Comparison of ENCODE assay signal across 14 mouse cellular contexts in genomic region chr5:92495771-92496409, GRCm38 (mm10). TPM values are rescaled to one million over a fixed set of nuclear protein-coding genes. Genes with fewer than 3 reads are reported as not detected.
DNase-seq lines count a peak whose midpoint lies in the region; ATAC-seq and TF ChIP-seq lines count a peak whose summit lies in the region.
"Had no signal": no experiment of that assay in that cellular context is flagged by ENCODE, and none has a peak within 500 bp of the region (broad histone marks: within the 10 kb centered on the region; RNA-seq: fewer than 3 reads in every experiment).

No protein-coding gene starts in this region.

- no peak overlapping the region for H3K4me2 ChIP-seq in hindbrain, embryonic 13.5 days
- H3K4me2 ChIP-seq in hindbrain, postnatal 0 days (ENCODE audit: low read depth, low read length): no peak overlapping the region
- no peak overlapping the region for H3K4me2 ChIP-seq in heart, embryonic 15.5 days
- H3K4me2 ChIP-seq in lung, embryonic 16.5 days (ENCODE audit: low read depth, low read length): no peak overlapping the region

- DNase-seq in hindbrain, postnatal 0 days (ENCODE audit: low spot score): no peak
- DNase-seq in R1 (ENCODE audit: low read depth, low spot score): peak; percentile 30
- DNase-seq in spleen, adult 12 weeks (ENCODE audit: low spot score): no peak
- no peak for DNase-seq in spleen, postnatal 36 days (ENCODE audit: low spot score in 2 of 2)
- DNase-seq: cerebellum, adult 11 months; retina, postnatal 1 day had no signal

- ATAC-seq in hindbrain, embryonic 13.5 days (ENCODE audit: low FRiP score): 0 out of 2 replicates have a peak, but pooled peaks have one; percentile 34
- no peak for ATAC-seq in hindbrain, postnatal 0 days
- no peak for ATAC-seq in heart, embryonic 15.5 days (replicated peaks; ENCODE audit: insufficient number of reproducible peaks, insufficient read depth, low FRiP score, low read depth)
- ATAC-seq in lung, embryonic 16.5 days (ENCODE audit: low read depth): peak; percentile 37; the same call in 1 of the 2 replicates
- ATAC-seq: activated CD4-positive, CD25-positive, alpha-beta regulatory T cell, adult 4 months had no signal

- H3K9ac ChIP-seq in hindbrain, embryonic 13.5 days: no peak overlapping the region
- no peak overlapping the region for H3K9ac ChIP-seq in hindbrain, postnatal 0 days (replicated peaks; ENCODE audit: low read length)
- H3K9ac ChIP-seq in heart, embryonic 15.5 days: no peak overlapping the region
- no peak overlapping the region for H3K9ac ChIP-seq in lung, embryonic 16.5 days (ENCODE audit: low read length)

- no peaks in the 10 kb centered on the region for H3K9me3 ChIP-seq in hindbrain, embryonic 13.5 days
- no peaks in the 10 kb centered on the region for H3K9me3 ChIP-seq in hindbrain, postnatal 0 days (ENCODE audit: low read length)
- no peaks in the 10 kb centered on the region for H3K9me3 ChIP-seq in heart, embryonic 15.5 days (replicated peaks)
- H3K9me3 ChIP-seq in lung, embryonic 16.5 days (ENCODE audit: control insufficient read depth, low read length): no peaks in the 10 kb centered on the region

- no peaks in the 10 kb centered on the region for H3K36me3 ChIP-seq in hindbrain, embryonic 13.5 days
- H3K36me3 ChIP-seq in hindbrain, postnatal 0 days (ENCODE audit: insufficient read depth, low read length): no peaks in the 10 kb centered on the region
- H3K36me3 ChIP-seq in heart, embryonic 15.5 days: no peaks in the 10 kb centered on the region
- no peaks in the 10 kb centered on the region for H3K36me3 ChIP-seq in lung, embryonic 16.5 days (ENCODE audit: control insufficient read depth, insufficient read depth, low read length)

- peaks cover 44% of the 10 kb centered on the region for H3K4me1 ChIP-seq in hindbrain, embryonic 13.5 days (replicated peaks)
- H3K4me1 ChIP-seq in hindbrain, postnatal 0 days (ENCODE audit: insufficient read depth, low read length): peaks cover 10% of the 10 kb centered on the region
- H3K4me1 ChIP-seq in heart, embryonic 15.5 days (replicated peaks): peaks cover 55% of the 10 kb centered on the region
- peaks cover 56% of the 10 kb centered on the region for H3K4me1 ChIP-seq in lung, embryonic 16.5 days (replicated peaks; ENCODE audit: control insufficient read depth, insufficient read depth, low read length)

- no peak overlapping the region for H3K4me3 ChIP-seq in hindbrain, embryonic 13.5 days
- no peak overlapping the region for H3K4me3 ChIP-seq in hindbrain, postnatal 0 days (ENCODE audit: low read length)
- no peak overlapping the region for H3K4me3 ChIP-seq in heart, embryonic 15.5 days
- H3K4me3 ChIP-seq in lung, embryonic 16.5 days (ENCODE audit: low read length): no peak overlapping the region
- H3K4me3 ChIP-seq: left cerebral cortex, adult 2 months; myocyte had no signal

- no peak overlapping the region for H3K27ac ChIP-seq in hindbrain, embryonic 13.5 days
- H3K27ac ChIP-seq in hindbrain, postnatal 0 days: no peak overlapping the region
- H3K27ac ChIP-seq in heart, embryonic 15.5 days: peak overlapping the region; percentile 28; the same call in 1 of the 2 replicates
- peak overlapping the region; percentile 58 for H3K27ac ChIP-seq in lung, embryonic 16.5 days (ENCODE audit: low read length)
- H3K27ac ChIP-seq: left cerebral cortex, adult 2 months; macrophage had no signal

- TF ChIP-seq CTCF in hindbrain, postnatal 0 days (IDR thresholded peaks at IDR 0.05; ENCODE audit: low read depth): no peak

- no peaks in the 10 kb centered on the region for H3K27me3 ChIP-seq in hindbrain, embryonic 13.5 days
- H3K27me3 ChIP-seq in hindbrain, postnatal 0 days (ENCODE audit: insufficient read depth, low read length): no peaks in the 10 kb centered on the region
- no peaks in the 10 kb centered on the region for H3K27me3 ChIP-seq in heart, embryonic 15.5 days
- no peaks in the 10 kb centered on the region for H3K27me3 ChIP-seq in lung, embryonic 16.5 days (ENCODE audit: control insufficient read depth, insufficient read depth, low read depth, low read length)

- 85% methylated on average over 7 of the region's 7 CpGs for WGBS in hindbrain, embryonic 13.5 days
- WGBS in hindbrain, postnatal 0 days: 85% methylated on average over 7 of the region's 7 CpGs
- 84% methylated on average over 7 of the region's 7 CpGs for WGBS in heart, embryonic 15.5 days
- WGBS in lung, embryonic 16.5 days: 63% methylated on average over 7 of the region's 7 CpGs

RNA-seq across cellular contexts. Expression of gene Scarb2, which starts 10.7 kb away (rescaled TPM):
- polyA plus RNA-seq in hindbrain, embryonic 13.5 days (2015; fragmentation: Nextera tagmentation; extraction: Ambion mirVana): 20.5 and 20.7 TPM in 2 replicates
- total RNA-seq in hindbrain, postnatal 0 days (2014; rRNA removed): 112 and 125 TPM in 2 replicates
- polyA plus RNA-seq in hindbrain, postnatal 0 days (2015; fragmentation: Nextera tagmentation; extraction: Ambion mirVana): 21.7 and 22.9 TPM in 2 replicates
- polyA plus RNA-seq in heart, embryonic 15.5 days (2015; fragmentation: Nextera tagmentation; extraction: Ambion mirVana): 14.9 and 17.3 TPM in 2 replicates
- polyA plus RNA-seq in lung, embryonic 16.5 days (2015; fragmentation: Nextera tagmentation; extraction: Ambion mirVana): 18.6 and 20.1 TPM in 2 replicates

RNA-seq across cellular contexts. Expression of gene Fam47e, which starts 59.0 kb away (rescaled TPM):
- polyA plus RNA-seq in hindbrain, embryonic 13.5 days (2015; fragmentation: Nextera tagmentation; extraction: Ambion mirVana): 0.28 and 1.1 TPM in 2 replicates
- 0.68 and 1.9 TPM in 2 replicates for total RNA-seq in hindbrain, postnatal 0 days (2014; rRNA removed)
- 1.4 and 1.5 TPM in 2 replicates for polyA plus RNA-seq in hindbrain, postnatal 0 days (2015; fragmentation: Nextera tagmentation; extraction: Ambion mirVana)
- 0.09 and 0.27 TPM in 2 replicates for polyA plus RNA-seq in heart, embryonic 15.5 days (2015; fragmentation: Nextera tagmentation; extraction: Ambion mirVana)
- 4.2 and 6.9 TPM in 2 replicates for polyA plus RNA-seq in lung, embryonic 16.5 days (2015; fragmentation: Nextera tagmentation; extraction: Ambion mirVana)
- total RNA-seq: left cerebral cortex, adult 2 months had no signal
- polyA plus RNA-seq: activated CD4-positive, CD25-positive, alpha-beta regulatory T cell, adult 4 months; heart, postnatal 0 days; macrophage; myocyte had no signal

Comparison
In these comparisons a context has a peak if more than half of its experiments do, and no peak if none do; other contexts are left out.
1. ATAC-seq: peak in hindbrain, embryonic 13.5 days (single experiment) and lung, embryonic 16.5 days (single experiment); none in hindbrain, postnatal 0 days (single experiment) and heart, embryonic 15.5 days (single experiment).
2. H3K27ac ChIP-seq: peak in heart, embryonic 15.5 days (single experiment) and lung, embryonic 16.5 days (single experiment); none in hindbrain, embryonic 13.5 days (single experiment) and hindbrain, postnatal 0 days (single experiment).